Mouse (Mus musculus) forebrain, embryonic 12.5 days (tissue): ENCODE measurements around the gene Ebp. TPM values are rescaled to one million over a fixed set of nuclear protein-coding genes. Genes with fewer than 3 reads are reported as not detected.

Source experiments
- ATAC-seq: fragments of 200-750 bp; cut with Nextera tagmentation; 2 replicates; pipeline ENCODE4 v1.8.0; 2017; ENCODE audit warnings: moderate TSS enrichment; ENCODE audit not compliant: low FRiP score
- H3K27ac ChIP-seq: fragments of 300-500 bp; sonication (generic); 2 replicates; pipeline ENCODE4 v1.5.1; 2016; ENCODE audit warnings: mild to moderate bottlenecking
- H3K27me3 ChIP-seq: fragments of 300-500 bp; sonication (generic); 2 replicates; pipeline ENCODE4 v1.6.1; 2016; ENCODE audit warnings: mild to moderate bottlenecking
- H3K36me3 ChIP-seq: fragments of 300-500 bp; sonication (generic); replicated peaks from 2 replicates; pipeline ENCODE4 v1.6.1; 2016; ENCODE audit warnings: mild to moderate bottlenecking
- H3K4me1 ChIP-seq: fragments of 300-500 bp; sonication (generic); 2 replicates; pipeline ENCODE4 v1.6.1; 2016
- H3K4me2 ChIP-seq: fragments of 300-500 bp; sonication (generic); 2 replicates; pipeline ENCODE4 v1.6.1; 2016; ENCODE audit warnings: mild to moderate bottlenecking, moderate library complexity
- H3K4me3 ChIP-seq: fragments of 300-500 bp; sonication (generic); replicated peaks from 2 replicates; pipeline ENCODE4 v1.5.1; 2016; ENCODE audit warnings: mild to moderate bottlenecking
- H3K9ac ChIP-seq: fragments of 300-500 bp; sonication (generic); 2 replicates; pipeline ENCODE4 v1.6.1; 2016; ENCODE audit warnings: mild to moderate bottlenecking
- H3K9me3 ChIP-seq: fragments of 300-500 bp; sonication (generic); 2 replicates; pipeline ENCODE4 v1.6.1; 2016
- WGBS: fragments of 180-500 bp; shearing (Covaris S2); methylation state at CpG from one replicate; pipeline ENCODE4 v1.1.7; 2016; 5-methylcytosine and 5-hydroxymethylcytosine counted together
- polyA plus RNA-seq: library from polyadenylated mRNA; unstranded; fragments of >200 nt; fragmentation: Nextera tagmentation; extraction: Ambion mirVana; gene quantifications from 2 replicates; pipeline ENCODE4 v1.2.1, GENCODE M21; 2016

Gene Ebp
- polyA plus RNA-seq, 1 experiment from 2014 or later, result 25.3 TPM

- no peak overlapping the region for H3K27ac ChIP-seq
- no peak overlapping the region for H3K4me2 ChIP-seq
- H3K36me3 ChIP-seq, result no peaks in the 10 kb centered on the region
- WGBS, result 89% methylated on average over 5 of the region's 5 CpGs
- H3K27me3 ChIP-seq, result no peaks in the 10 kb centered on the region
- no peak overlapping the region for H3K4me3 ChIP-seq
- no peak for ATAC-seq
- peaks cover 3% of the 10 kb centered on the region; the same call in 1 of the 2 replicates for H3K4me1 ChIP-seq
- no peak overlapping the region for H3K9ac ChIP-seq
- no peaks in the 10 kb centered on the region for H3K9me3 ChIP-seq
Measured at GRCm38 (mm10) chrX:8179646-8180045, 13.7 kb downstream of the Ebp start.

- no peak overlapping the region for H3K4me2 ChIP-seq
- peaks cover 4% of the 10 kb centered on the region; the same call in 1 of the 2 replicates for H3K4me1 ChIP-seq
- ATAC-seq, result no peak
- H3K9ac ChIP-seq, result no peak overlapping the region
- H3K36me3 ChIP-seq, result no peaks in the 10 kb centered on the region
- H3K27ac ChIP-seq, result no peak overlapping the region
- H3K27me3 ChIP-seq, result no peaks in the 10 kb centered on the region
- no peak overlapping the region for H3K4me3 ChIP-seq
- 95% methylated on average over 2 of the region's 2 CpGs for WGBS
- H3K9me3 ChIP-seq, result no peaks in the 10 kb centered on the region
Measured at GRCm38 (mm10) chrX:8178871-8179270, 14.4 kb downstream of the Ebp start.

GRCm38 (mm10) chrX:8175504-8176385 is 17.6 kb downstream of the Ebp start, which contains the start of gene Tbc1d25:
Gene Tbc1d25 (minus strand): TSS chrX:8176181.
- H3K9me3 ChIP-seq, result no peaks in the 10 kb centered on the region
- ATAC-seq, result peak; percentile 93
- WGBS, result 14% methylated on average over 56 of the region's 56 CpGs
- peak within 1 kb of the TSS; percentile 53 for H3K4me2 ChIP-seq
- peak within 1 kb of the TSS; percentile 53 for H3K9ac ChIP-seq
- no peaks in the 10 kb centered on the region; the same call in 1 of the 2 replicates for H3K36me3 ChIP-seq
- no peaks in the 10 kb centered on the region for H3K27me3 ChIP-seq
- peaks cover 4% of the 10 kb centered on the region; the same call in 1 of the 2 replicates for H3K4me1 ChIP-seq
- no peak within 1 kb of the TSS for H3K27ac ChIP-seq
- H3K4me3 ChIP-seq, result peak within 1 kb of the TSS; percentile 55

GRCm38 (mm10) chrX:8175169-8175503 is 18.2 kb downstream of the Ebp start:
- Histone ChIP-seq H3K27ac (no peak overlapping the region), H3K4me3 (peak overlapping the region; percentile 55), H3K4me1 (peaks cover 4% of the 10 kb centered on the region; the same call in 1 of the 2 replicates), H3K9me3 (no peaks in the 10 kb centered on the region), H3K9ac (peak overlapping the region; percentile 53), H3K27me3 (no peaks in the 10 kb centered on the region), H3K4me2 (peak overlapping the region; percentile 53), H3K36me3 (no peaks in the 10 kb centered on the region; the same call in 1 of the 2 replicates)
- WGBS, result 4% methylated on average over 4 of the region's 4 CpGs
- no peak for ATAC-seq

- no peaks in the 10 kb centered on the region for H3K27me3 ChIP-seq
- no peaks in the 10 kb centered on the region for H3K9me3 ChIP-seq
- no peak overlapping the region for H3K4me2 ChIP-seq
- H3K36me3 ChIP-seq, result no peaks in the 10 kb centered on the region; the same call in none of the 2 replicates
- no peaks in the 10 kb centered on the region for H3K4me1 ChIP-seq
- H3K27ac ChIP-seq, result no peak overlapping the region
- no peak overlapping the region for H3K9ac ChIP-seq
- ATAC-seq, result no peak
- no peak overlapping the region for H3K4me3 ChIP-seq
- WGBS, result 90% methylated on average over 9 of the region's 10 CpGs
Measured at GRCm38 (mm10) chrX:8167716-8168647, 25.3 kb downstream of the Ebp start.

- Histone ChIP-seq H3K27ac (no peak overlapping the region), H3K9ac (no peak overlapping the region), H3K4me1 (no peaks in the 10 kb centered on the region), H3K36me3 (no peaks in the 10 kb centered on the region; the same call in 1 of the 2 replicates), H3K4me3 (no peak overlapping the region), H3K27me3 (no peaks in the 10 kb centered on the region), H3K4me2 (no peak overlapping the region), H3K9me3 (no peaks in the 10 kb centered on the region)
- 91% methylated on average over 4 of the region's 4 CpGs for WGBS
- ATAC-seq, result no peak
Measured at GRCm38 (mm10) chrX:8164471-8164870, 28.8 kb downstream of the Ebp start.

GRCm38 (mm10) chrX:8163076-8163475 is 30.2 kb downstream of the Ebp start:
- no peaks in the 10 kb centered on the region for H3K9me3 ChIP-seq
- 88% methylated on average over 5 of the region's 5 CpGs for WGBS
- no peaks in the 10 kb centered on the region for H3K27me3 ChIP-seq
- no peak overlapping the region for H3K9ac ChIP-seq
- no peaks in the 10 kb centered on the region for H3K4me1 ChIP-seq
- no peak overlapping the region for H3K4me2 ChIP-seq
- no peak overlapping the region for H3K4me3 ChIP-seq
- no peak overlapping the region for H3K27ac ChIP-seq
- no peaks in the 10 kb centered on the region for H3K36me3 ChIP-seq
- ATAC-seq, result no peak

GRCm38 (mm10) chrX:8145153-8145991 is 47.9 kb downstream of the Ebp start, which contains the start of gene Rbm3:
Gene Rbm3 (minus strand): TSS chrX:8145880.
- Histone ChIP-seq H3K4me3 (peak within 1 kb of the TSS; percentile 62), H3K9ac (peak within 1 kb of the TSS; percentile 83), H3K4me2 (peak within 1 kb of the TSS; percentile 78), H3K4me1 (peaks cover 13% of the 10 kb centered on the region), H3K36me3 (peaks cover 28% of the 10 kb centered on the region), H3K9me3 (no peaks in the 10 kb centered on the region), H3K27me3 (no peaks in the 10 kb centered on the region), H3K27ac (peak within 1 kb of the TSS; percentile 96)
- ATAC-seq, result peak; percentile 94
- WGBS, result 18% methylated on average over 47 of the region's 65 CpGs

GRCm38 (mm10) chrX:8143750-8144149 is 49.6 kb downstream of the Ebp start:
- Histone ChIP-seq H3K36me3 (peaks cover 31% of the 10 kb centered on the region), H3K27ac (no peak overlapping the region), H3K4me1 (peaks cover 13% of the 10 kb centered on the region), H3K9me3 (no peaks in the 10 kb centered on the region), H3K9ac (peak overlapping the region; percentile 83), H3K4me3 (peak overlapping the region; percentile 62), H3K27me3 (no peaks in the 10 kb centered on the region), H3K4me2 (peak overlapping the region; percentile 78)
- 73% methylated on average over 7 of the region's 7 CpGs for WGBS
- ATAC-seq, result no peak

GRCm38 (mm10) chrX:8142948-8143347 is 50.4 kb downstream of the Ebp start:
- Histone ChIP-seq H3K36me3 (peaks cover 31% of the 10 kb centered on the region), H3K27me3 (no peaks in the 10 kb centered on the region), H3K4me3 (no peak overlapping the region), H3K9ac (no peak overlapping the region), H3K9me3 (no peaks in the 10 kb centered on the region), H3K27ac (no peak overlapping the region), H3K4me1 (peaks cover 13% of the 10 kb centered on the region), H3K4me2 (no peak overlapping the region)
- WGBS, result 90% methylated on average over 7 of the region's 7 CpGs
- no peak for ATAC-seq

- Histone ChIP-seq H3K27me3 (no peaks in the 10 kb centered on the region), H3K27ac (no peak overlapping the region), H3K9me3 (no peaks in the 10 kb centered on the region), H3K4me2 (no peak overlapping the region), H3K4me3 (no peak overlapping the region), H3K4me1 (peaks cover 13% of the 10 kb centered on the region), H3K36me3 (peaks cover 31% of the 10 kb centered on the region), H3K9ac (no peak overlapping the region)
- WGBS, result 83% methylated on average over 3 of the region's 3 CpGs
- no peak for ATAC-seq
Measured at GRCm38 (mm10) chrX:8141058-8141457, 52.3 kb downstream of the Ebp start.
